Mouse (Mus musculus): ENCODE data around the gene Gm9040. TPM values are rescaled to one million over a fixed set of nuclear protein-coding genes. Genes with fewer than 3 reads are reported as not detected.
"Not testable (repeated sequence)": the region's sequence is repeated elsewhere in the genome, so short reads cannot be mapped to it uniquely, and the experiment has no call there.

The Gm9040 gene
- polyA plus RNA-seq, 1 experiment from 2014 or later: not detected

DNA sequence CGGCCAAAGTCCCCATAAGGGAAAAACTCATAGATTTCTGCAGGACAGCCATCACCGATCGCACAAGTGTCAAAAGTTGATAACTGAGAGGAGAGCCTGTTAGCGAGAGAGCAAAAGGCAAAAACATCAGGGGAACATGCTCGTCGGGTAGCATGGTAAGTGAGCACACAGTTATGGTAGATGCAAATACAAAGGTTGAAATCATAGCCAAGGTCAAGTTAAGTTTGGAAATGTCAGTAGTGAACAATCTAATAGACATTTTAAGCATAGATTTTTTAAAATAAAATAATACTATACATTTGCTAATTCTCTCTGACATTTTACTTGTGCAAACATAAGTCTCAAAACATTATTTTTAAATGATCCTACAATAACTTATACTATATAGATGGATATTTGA is 31.8 kb downstream of the Gm9040 start, which contains the start of gene Iltifb:
Gene Iltifb, minus strand, starts transcription at position 101 of the 400 bp plus-strand sequence.
- Histone ChIP-seq H3K9ac (replicated peaks; ENCODE audit: low read length) (no peak within 1 kb of the TSS), H3K4me1 (ENCODE audit: insufficient read depth, low read length) (no peaks in the 10 kb centered on the region), H3K36me3 (ENCODE audit: insufficient read depth, low read length) (no peaks in the 10 kb centered on the region), H3K4me3 (ENCODE audit: low read length) (no peak within 1 kb of the TSS), H3K9me3 (ENCODE audit: low read length) (no peaks in the 10 kb centered on the region), H3K27ac (ENCODE audit: low read length) (no peak within 1 kb of the TSS), H3K27me3 (ENCODE audit: insufficient read depth, low read length) (no peaks in the 10 kb centered on the region), H3K4me2 (replicated peaks; ENCODE audit: low read depth, low read length) (no peak within 1 kb of the TSS)
- 90% methylated on average over 6 of the region's 6 CpGs for WGBS
- no peak for ATAC-seq (ENCODE audit: low FRiP score, low TSS enrichment)

DNA sequence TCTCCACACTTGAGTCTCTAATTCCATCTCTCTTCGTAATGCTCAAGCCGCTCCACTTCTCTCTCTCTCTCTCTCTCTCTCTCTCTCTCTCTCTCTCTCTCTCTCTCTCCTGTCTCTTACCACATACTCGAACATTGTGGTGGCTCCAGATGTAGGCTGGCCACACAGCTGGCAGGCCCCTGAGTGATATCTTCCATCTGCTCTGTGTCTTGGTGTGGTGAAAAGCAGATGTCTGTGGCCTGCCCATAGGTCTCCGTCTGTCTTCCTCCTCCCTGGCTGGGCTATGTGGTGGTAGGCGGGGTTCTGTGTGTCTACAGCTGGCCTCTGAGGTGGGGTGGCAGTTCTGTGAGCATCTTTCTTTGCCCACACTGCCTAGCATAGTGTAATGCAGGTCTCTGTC is 43.8 kb downstream of the Gm9040 start:
- ATAC-seq (ENCODE audit: low FRiP score, low TSS enrichment); H3K36me3 ChIP-seq (ENCODE audit: insufficient read depth, low read length); H3K27ac ChIP-seq (ENCODE audit: low read length); H3K4me3 ChIP-seq (ENCODE audit: low read length); H3K4me2 ChIP-seq (replicated peaks; ENCODE audit: low read depth, low read length); H3K27me3 ChIP-seq (ENCODE audit: insufficient read depth, low read length); H3K9me3 ChIP-seq (ENCODE audit: low read length); H3K4me1 ChIP-seq (ENCODE audit: insufficient read depth, low read length); H3K9ac ChIP-seq (replicated peaks; ENCODE audit: low read length): not testable (repeated sequence)
- WGBS: 50% methylated on average over 1 of the region's 5 CpGs

DNA sequence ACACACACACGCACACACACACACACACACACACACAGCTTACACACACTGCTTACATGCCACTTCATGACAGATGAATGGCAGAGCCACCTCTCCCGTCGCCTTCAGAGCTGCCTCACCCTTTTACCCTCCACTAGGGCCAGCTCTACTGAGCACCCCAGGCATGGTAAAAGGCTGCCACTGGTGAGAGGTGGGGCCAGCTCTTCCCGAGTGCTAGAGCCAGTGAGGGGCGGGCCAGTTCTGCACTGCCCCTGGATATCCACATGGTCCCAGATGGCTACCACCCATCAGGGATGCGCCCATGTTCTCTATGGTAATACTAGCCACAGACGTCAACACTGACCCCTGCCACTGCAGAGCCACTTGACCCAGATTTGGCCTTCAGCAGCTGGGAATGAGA is 44.2 kb downstream of the Gm9040 start:
- H3K36me3 ChIP-seq (ENCODE audit: insufficient read depth, low read length); H3K4me1 ChIP-seq (ENCODE audit: insufficient read depth, low read length); H3K4me3 ChIP-seq (ENCODE audit: low read length); H3K9ac ChIP-seq (replicated peaks; ENCODE audit: low read length); ATAC-seq (ENCODE audit: low FRiP score, low TSS enrichment); H3K4me2 ChIP-seq (replicated peaks; ENCODE audit: low read depth, low read length); H3K27ac ChIP-seq (ENCODE audit: low read length); H3K9me3 ChIP-seq (ENCODE audit: low read length); H3K27me3 ChIP-seq (ENCODE audit: insufficient read depth, low read length): not testable (repeated sequence)
- WGBS: 87% methylated on average over 6 of the region's 7 CpGs

DNA sequence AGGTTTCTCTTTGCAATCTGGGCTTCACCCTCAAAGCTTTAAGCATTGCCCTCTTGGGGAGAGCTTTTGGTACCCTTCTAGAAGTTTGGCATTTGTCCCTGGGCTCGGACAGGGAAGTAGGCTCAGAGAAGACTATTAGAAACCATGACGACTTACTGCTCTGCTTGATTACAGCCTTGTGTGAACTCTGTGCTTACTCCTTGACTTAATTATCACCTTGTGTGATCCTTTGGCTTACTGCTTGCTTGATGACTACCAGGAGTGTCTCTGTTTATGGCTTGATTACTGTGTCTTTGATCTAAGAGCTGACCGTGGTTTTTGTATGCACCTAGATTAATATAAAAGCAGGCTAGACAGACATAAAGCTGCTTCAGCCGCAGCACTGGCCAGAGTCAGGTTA is 48.7 kb downstream of the Gm9040 start:
- not testable (repeated sequence) for H3K27ac ChIP-seq (ENCODE audit: low read length); H3K36me3 ChIP-seq (ENCODE audit: insufficient read depth, low read length); H3K27me3 ChIP-seq (ENCODE audit: insufficient read depth, low read length); H3K9ac ChIP-seq (replicated peaks; ENCODE audit: low read length); H3K9me3 ChIP-seq (ENCODE audit: low read length); H3K4me2 ChIP-seq (replicated peaks; ENCODE audit: low read depth, low read length); H3K4me3 ChIP-seq (ENCODE audit: low read length); ATAC-seq (ENCODE audit: low FRiP score, low TSS enrichment); H3K4me1 ChIP-seq (ENCODE audit: insufficient read depth, low read length)
- no CpG with 5 or more reads among the region's 4 CpGs for WGBS

Other genes with a start within 250 kb of the Gm9040 start
- gene Mdm1, start 185.2 kb downstream of the Gm9040 start, polyA plus RNA-seq (2015; fragmentation: Nextera tagmentation; extraction: Ambion mirVana): 26.7 and 27.1 TPM in 2 replicates
- not detected in 2 replicates for gene Il22, start 122.0 kb downstream of the Gm9040 start, polyA plus RNA-seq (2015; fragmentation: Nextera tagmentation; extraction: Ambion mirVana)
- gene Gm32717, start 86.2 kb downstream of the Gm9040 start, polyA plus RNA-seq (2015; fragmentation: Nextera tagmentation; extraction: Ambion mirVana): 0.08 TPM in 1 of 2 replicates, not detected in the other
- 0.08 TPM in 1 of 2 replicates, not detected in the other for gene Gm32802, start 68.3 kb downstream of the Gm9040 start, polyA plus RNA-seq (2015; fragmentation: Nextera tagmentation; extraction: Ambion mirVana)
- not detected in 2 replicates for gene Iltifb, start 31.9 kb downstream of the Gm9040 start, polyA plus RNA-seq (2015; fragmentation: Nextera tagmentation; extraction: Ambion mirVana)
- 0.14 TPM in 1 of 2 replicates, not detected in the other for gene Gm9044, start 5.4 kb upstream of the Gm9040 start, polyA plus RNA-seq (2015; fragmentation: Nextera tagmentation; extraction: Ambion mirVana)
- not detected in 2 replicates for gene Gm9045, start 10.9 kb upstream of the Gm9040 start, polyA plus RNA-seq (2015; fragmentation: Nextera tagmentation; extraction: Ambion mirVana)
- gene Gm9046, start 16.3 kb upstream of the Gm9040 start, polyA plus RNA-seq (2015; fragmentation: Nextera tagmentation; extraction: Ambion mirVana): not detected in 2 replicates
- gene Gm9048, start 21.7 kb upstream of the Gm9040 start, polyA plus RNA-seq (2015; fragmentation: Nextera tagmentation; extraction: Ambion mirVana): not detected in 2 replicates
- not detected in 2 replicates for gene Gm9049, start 27.1 kb upstream of the Gm9040 start, polyA plus RNA-seq (2015; fragmentation: Nextera tagmentation; extraction: Ambion mirVana)
- gene Ifng, start 114.1 kb upstream of the Gm9040 start, polyA plus RNA-seq (2015; fragmentation: Nextera tagmentation; extraction: Ambion mirVana): not detected in 2 replicates

Data from kidney, embryonic 16.5 days (tissue).